Mouse (Mus musculus) liver, adult 2 months (tissue): ENCODE measurements around the gene Snx20.
"Not testable (repeated sequence)": the region's sequence is repeated elsewhere in the genome, so short reads cannot be mapped to it uniquely, and the experiment has no call there.

Experiments
- CTCF ChIP-seq: fragments of 200-500 bp; IDR thresholded peaks from 2 replicates; pipeline ENCODE4 v1.5.1; 2011; ENCODE audit warnings: low read depth, low read length, control low read depth
- POLR2A ChIP-seq: fragments of 200-500 bp; IDR thresholded peaks from 2 replicates; pipeline ENCODE4 v1.6.1; 2011; ENCODE audit warnings: low read length, control low read depth; ENCODE audit not compliant: insufficient read depth; ENCODE audit errors: extremely low read depth

DNA sequence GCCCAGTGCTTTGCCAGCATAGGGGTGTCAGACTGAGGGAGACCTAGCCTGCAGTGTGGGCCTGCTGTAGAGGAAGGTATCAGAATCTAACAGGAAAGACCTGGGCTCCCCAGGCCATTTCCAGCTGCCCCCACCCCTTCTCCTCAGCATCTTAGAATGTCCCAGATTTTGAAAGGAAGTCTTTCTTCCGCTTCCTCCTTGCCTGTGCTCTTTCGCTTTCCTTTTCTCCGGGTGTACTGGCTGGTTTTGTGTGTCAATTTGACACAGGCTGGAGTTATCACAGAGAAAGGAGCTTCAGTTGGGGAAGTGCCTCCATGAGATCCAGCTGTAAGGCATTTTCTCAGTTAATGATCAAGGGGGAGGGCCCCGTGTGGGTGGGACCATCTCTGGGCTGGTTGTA is 15.2 kb upstream of the Snx20 start:
- TF ChIP-seq CTCF, POLR2A: not testable (repeated sequence)
